In genomic region chr6:134320379-134320932, GRCm38 (mm10) we compare ENCODE assay signal across 11 mouse cellular contexts.
DNase-seq lines count a peak whose midpoint lies in the region; ATAC-seq and TF ChIP-seq lines count a peak whose summit lies in the region.
"Had no signal": no experiment of that assay in that cellular context is flagged by ENCODE, and none has a peak within 500 bp of the region (broad histone marks: within the 10 kb centered on the region; RNA-seq: fewer than 3 reads in every experiment).

No protein-coding gene starts in this region.

- 85% methylated on average over 7 of the region's 7 CpGs for WGBS in intestine, postnatal 0 days
- 88% methylated on average over 7 of the region's 7 CpGs for WGBS in intestine, embryonic 16.5 days

- H3K9me3 ChIP-seq in intestine, postnatal 0 days (ENCODE audit: control insufficient read depth): no peaks in the 10 kb centered on the region
- H3K9me3 ChIP-seq in intestine, embryonic 16.5 days (ENCODE audit: control insufficient read depth, low read length): no peaks in the 10 kb centered on the region
- H3K9me3 ChIP-seq: G1E; megakaryocyte, embryonic 14.5 days had no signal

- no peaks in the 10 kb centered on the region for H3K36me3 ChIP-seq in intestine, postnatal 0 days (ENCODE audit: control insufficient read depth, insufficient read depth)
- no peaks in the 10 kb centered on the region for H3K36me3 ChIP-seq in intestine, embryonic 16.5 days (ENCODE audit: control insufficient read depth, insufficient read depth, low read length)
- H3K36me3 ChIP-seq: G1E had no signal

- peak; percentile 39 for TF ChIP-seq CTCF in intestine, postnatal 0 days (IDR thresholded peaks at IDR 0.05; ENCODE audit: low read depth)

- H3K27ac ChIP-seq in intestine, postnatal 0 days (ENCODE audit: low read depth, low read length): no peak overlapping the region
- H3K27ac ChIP-seq in intestine, embryonic 16.5 days (ENCODE audit: low read length): no peak overlapping the region

- no peak overlapping the region for H3K4me3 ChIP-seq in intestine, postnatal 0 days (ENCODE audit: low read depth, low read length)
- H3K4me3 ChIP-seq in intestine, embryonic 16.5 days (ENCODE audit: low read length): no peak overlapping the region
- H3K4me3 ChIP-seq: megakaryocyte, embryonic 14.5 days had no signal

- no peaks in the 10 kb centered on the region for H3K27me3 ChIP-seq in intestine, postnatal 0 days (replicated peaks; ENCODE audit: control insufficient read depth, insufficient read depth, low read length)
- H3K27me3 ChIP-seq in intestine, embryonic 16.5 days (replicated peaks; ENCODE audit: control insufficient read depth, insufficient read depth, low read length): no peaks in the 10 kb centered on the region

- H3K9ac ChIP-seq in intestine, postnatal 0 days (ENCODE audit: low read depth, low read length): no peak overlapping the region
- no peak overlapping the region for H3K9ac ChIP-seq in intestine, embryonic 16.5 days (ENCODE audit: low read depth, low read length)
- H3K9ac ChIP-seq: liver, postnatal 0 days had no signal

- no peaks in the 10 kb centered on the region for H3K4me1 ChIP-seq in intestine, postnatal 0 days (replicated peaks; ENCODE audit: control insufficient read depth, insufficient read depth, low read length)
- H3K4me1 ChIP-seq in intestine, embryonic 16.5 days (ENCODE audit: control insufficient read depth, insufficient read depth, low read length): no peaks in the 10 kb centered on the region

- no peak overlapping the region for H3K4me2 ChIP-seq in intestine, postnatal 0 days (replicated peaks; ENCODE audit: low read depth)
- no peak overlapping the region for H3K4me2 ChIP-seq in intestine, embryonic 16.5 days (ENCODE audit: low read depth, low read length)

- DNase-seq in A20 (ENCODE audit: low read depth, low spot score) (peak; percentile 39), NIH3T3 (ENCODE audit: low read depth) (peak; percentile 55)
- DNase-seq in layer of hippocampus, adult 9-10 months (ENCODE audit: low spot score): peak; percentile 46
- no peak for DNase-seq in right cerebral cortex, postnatal 4 days
- no peak for DNase-seq in embryo, embryonic 9.5 days (ENCODE audit: extremely low spot score)
- DNase-seq: heart, postnatal 4 days; liver, postnatal 0 days had no signal

- ATAC-seq in intestine, postnatal 0 days: no peak
- ATAC-seq in intestine, embryonic 16.5 days: no peak
- ATAC-seq: liver, postnatal 0 days had no signal

Comparison
In these comparisons a context has a peak if more than half of its experiments do, and no peak if none do; other contexts are left out.
1. DNase-seq: peak in A20 (single experiment), NIH3T3 (single experiment) and layer of hippocampus, adult 9-10 months (single experiment); none in right cerebral cortex, postnatal 4 days (single experiment) and embryo, embryonic 9.5 days (single experiment).